Mouse (Mus musculus): ENCODE data around the gene Pde8a.

DNA sequence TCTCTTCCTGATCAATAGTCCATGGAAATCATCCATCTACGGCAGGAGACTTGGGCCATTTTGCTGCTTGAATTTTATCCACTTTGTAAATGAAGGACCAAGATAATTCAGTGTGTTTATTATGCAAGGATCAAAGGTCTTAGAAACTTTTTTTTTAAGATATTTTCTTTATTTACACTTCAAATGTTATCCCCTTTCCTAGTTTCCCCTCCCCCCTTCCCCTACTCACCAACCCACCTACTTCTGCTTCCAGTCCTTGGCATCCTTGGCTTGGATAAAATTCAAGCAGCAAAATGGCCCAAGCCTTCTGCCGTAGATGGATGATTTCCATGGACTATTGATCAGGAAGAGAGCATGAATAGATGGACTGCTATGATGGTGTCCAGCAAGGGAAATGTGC is 38.1 kb downstream of the Pde8a start:
- TF ChIP-seq POLR2A (IDR thresholded peaks at IDR 0.05; ENCODE audit: low read depth, low read length) (no peak), CTCF (IDR thresholded peaks at IDR 0.05; ENCODE audit: borderline replicate concordance, insufficient read depth, low read length) (no peak)
